Mouse (Mus musculus): Measurements from ENCODE around the gene Gmps.
A peak's percentile ranks its signal among the peaks of the same experiment; 100 is the strongest.

The Gmps gene

GRCm38 (mm10) chr3:63975955-63976908 lies at the start of gene Gmps:
Gmps (plus strand) TSS chr3:63976106.
- DNase-seq = peak; percentile 95

GRCm38 (mm10) chr3:63928878-63929859 lies 46.7 kb upstream of the Gmps start, which contains the start of gene E130311K13Rik:
E130311K13Rik (minus strand) TSS chr3:63929472.
- peak; percentile 94 for DNase-seq

- DNase-seq = no peak
These were observed 37.0 kb upstream of the Gmps start for GRCm38 (mm10) chr3:63938928-63939327.

GRCm38 (mm10) chr3:63941204-63941850 lies 34.6 kb upstream of the Gmps start:
- no peak for DNase-seq

- no peak for DNase-seq
These were observed 26.1 kb upstream of the Gmps start for GRCm38 (mm10) chr3:63949837-63950236.

- peak; percentile 32 for DNase-seq
These were observed 12.3 kb upstream of the Gmps start for GRCm38 (mm10) chr3:63963421-63964099.

GRCm38 (mm10) chr3:63964100-63964921 lies 11.6 kb upstream of the Gmps start, which contains the start of gene Slc33a1:
Slc33a1 (minus strand) TSS chr3:63964768.
- DNase-seq = peak; percentile 100

- DNase-seq = no peak
These were observed 11.0 kb upstream of the Gmps start for GRCm38 (mm10) chr3:63964922-63965249.

- DNase-seq = no peak
These were observed 10.0 kb upstream of the Gmps start for GRCm38 (mm10) chr3:63965929-63966328.

GRCm38 (mm10) chr3:63977895-63978294 lies 2.0 kb downstream of the Gmps start:
- DNase-seq = peak; percentile 3

GRCm38 (mm10) chr3:63986656-63987055 lies 10.8 kb downstream of the Gmps start:
- no peak for DNase-seq

- no peak for DNase-seq
These were observed 13.0 kb downstream of the Gmps start for GRCm38 (mm10) chr3:63988722-63989440.

- DNase-seq = no peak
These were observed 45.5 kb downstream of the Gmps start for GRCm38 (mm10) chr3:64021436-64021835.

GRCm38 (mm10) chr3:64021867-64022266 lies 46.0 kb downstream of the Gmps start:
- no peak for DNase-seq

- no peak for DNase-seq
These were observed 53.9 kb downstream of the Gmps start for GRCm38 (mm10) chr3:64029846-64030245.

GRCm38 (mm10) chr3:64038136-64038841 lies 62.4 kb downstream of the Gmps start:
- peak; percentile 6 for DNase-seq

- DNase-seq = peak; percentile 92
These were observed 64.2 kb downstream of the Gmps start for GRCm38 (mm10) chr3:64039818-64040784.

Measured in embryo, embryonic 11 days (tissue).